Mouse (Mus musculus): ENCODE measurements around the gene Fpr3.
A peak's percentile ranks its signal among the peaks of the same experiment; 100 is the strongest.

- TF ChIP-seq MYC (IDR thresholded peaks at IDR 0.05; ENCODE audit: low read depth, low read length) (0 out of 2 replicates have a peak, but pooled peaks have one; percentile 26), CTCF (IDR thresholded peaks at IDR 0.05 in 2 of 3, conservative IDR thresholded peaks at IDR 0.05 in 1 of 3; ENCODE audit: control insufficient read depth in 1 of 3, insufficient read depth in 1 of 3, low read depth in 2 of 3, low read length in 3 of 3, poor library complexity in 1 of 3, severe bottlenecking in 1 of 3) (peak; percentile 59 to 80 (median 77)), MXI1 (IDR thresholded peaks at IDR 0.05; ENCODE audit: low read depth, low read length) (peak; percentile 80)
These were observed 49.5 kb upstream of the Fpr3 start for GRCm38 (mm10) chr17:17837919-17838701.

All from MEL (cell line).